Comparison of ENCODE assay signal across 20 mouse cellular contexts in genomic region chr15:51318760-51319159, GRCm38 (mm10).
DNase-seq lines count a peak whose midpoint lies in the region; ATAC-seq lines count a peak whose summit lies in the region.
"Had no signal": no experiment of that assay in that cellular context is flagged by ENCODE, and none has a peak within 500 bp of the region (broad histone marks: within the 10 kb centered on the region; RNA-seq: fewer than 3 reads in every experiment).

No protein-coding gene starts in this region.

- peak; percentile 2 for DNase-seq in adrenal gland, adult 8-10 months
- no peak for DNase-seq in adrenal gland, postnatal 4 days (ENCODE audit: low spot score in 2 of 2)
- peak; percentile 33 for DNase-seq in heart, adult 8-10 months (ENCODE audit: low spot score)
- DNase-seq in heart, embryonic 10.5 days (ENCODE audit: low spot score) = no peak
- peak; percentile 65 for DNase-seq in gastrocnemius, adult 18-20 months (ENCODE audit: low spot score)
- DNase-seq in heart, postnatal 25 days (ENCODE audit: low spot score) = peak; percentile 7
- no peak for DNase-seq in forebrain, embryonic 11.5 days (ENCODE audit: low spot score)
- DNase-seq in c-Kit-positive CD71-positive TER-119-positive erythroid progenitor cells, embryonic 14.5 days (ENCODE audit: low spot score) = no peak
- DNase-seq: cerebellum, postnatal 36 days; kidney, adult 18-20 months; layer of hippocampus, postnatal 36 days; left cerebral cortex, postnatal 4 days; right cerebral cortex, postnatal 4 days; thymus, adult 18-20 months had no signal

- H3K9ac ChIP-seq in forebrain, embryonic 11.5 days (ENCODE audit: low read length) = no peak overlapping the region
- H3K9ac ChIP-seq: embryonic facial prominence, embryonic 12.5 days; heart, embryonic 15.5 days; liver, embryonic 12.5 days; neural tube, embryonic 12.5 days had no signal

- no peak for ATAC-seq in forebrain, embryonic 11.5 days (replicated peaks; ENCODE audit: low FRiP score)
- ATAC-seq: hindbrain, embryonic 16.5 days; liver, embryonic 12.5 days had no signal

- no peaks in the 10 kb centered on the region for H3K4me1 ChIP-seq in heart, embryonic 10.5 days
- no peaks in the 10 kb centered on the region for H3K4me1 ChIP-seq in forebrain, embryonic 11.5 days (replicated peaks; ENCODE audit: control insufficient read depth, insufficient read depth, low read length)
- H3K4me1 ChIP-seq: heart, embryonic 15.5 days; liver, embryonic 12.5 days; neural tube, embryonic 12.5 days had no signal

- 0 out of 2 replicates have a peak, but pooled peaks cover 5% of the 10 kb centered on the region for H3K27me3 ChIP-seq in heart, embryonic 10.5 days (ENCODE audit: insufficient read depth, poor library complexity, severe bottlenecking)
- no peaks in the 10 kb centered on the region for H3K27me3 ChIP-seq in forebrain, embryonic 11.5 days (ENCODE audit: control insufficient read depth, insufficient read depth, low read length)
- H3K27me3 ChIP-seq: CH12.LX; heart, embryonic 15.5 days; liver, embryonic 12.5 days; neural tube, embryonic 12.5 days had no signal

- no peak overlapping the region for H3K4me3 ChIP-seq in heart, embryonic 10.5 days
- H3K4me3 ChIP-seq in forebrain, embryonic 11.5 days (ENCODE audit: low read depth, low read length) = no peak overlapping the region
- H3K4me3 ChIP-seq: embryonic facial prominence, embryonic 12.5 days; heart, embryonic 15.5 days; liver, embryonic 12.5 days; neural tube, embryonic 12.5 days had no signal

- H3K9me3 ChIP-seq in heart, embryonic 10.5 days = no peaks in the 10 kb centered on the region
- H3K9me3 ChIP-seq in forebrain, embryonic 11.5 days (ENCODE audit: control insufficient read depth, low read length) = no peaks in the 10 kb centered on the region
- H3K9me3 ChIP-seq: embryonic facial prominence, embryonic 12.5 days; heart, embryonic 15.5 days; liver, embryonic 12.5 days; neural tube, embryonic 12.5 days had no signal

- 86% methylated on average over 2 of the region's 2 CpGs for WGBS in heart, embryonic 10.5 days
- WGBS in forebrain, embryonic 11.5 days = 89% methylated on average over 2 of the region's 2 CpGs

- intact Hi-C loops in heart, postnatal 25 days (cut with DNase I) = no loop called here

- no peaks in the 10 kb centered on the region for H3K36me3 ChIP-seq in heart, embryonic 10.5 days
- no peaks in the 10 kb centered on the region for H3K36me3 ChIP-seq in forebrain, embryonic 11.5 days (ENCODE audit: control insufficient read depth, insufficient read depth, low read length)
- H3K36me3 ChIP-seq: embryonic facial prominence, embryonic 12.5 days; heart, embryonic 15.5 days; liver, embryonic 12.5 days; neural tube, embryonic 12.5 days had no signal

- H3K27ac ChIP-seq in heart, embryonic 10.5 days = no peak overlapping the region
- H3K27ac ChIP-seq in forebrain, embryonic 11.5 days (ENCODE audit: low read depth, low read length) = no peak overlapping the region
- H3K27ac ChIP-seq: embryonic facial prominence, embryonic 12.5 days; heart, embryonic 15.5 days; liver, embryonic 12.5 days; neural tube, embryonic 12.5 days had no signal

- no peak overlapping the region for H3K4me2 ChIP-seq in forebrain, embryonic 11.5 days (ENCODE audit: low read depth, low read length, severe bottlenecking)
- H3K4me2 ChIP-seq: embryonic facial prominence, embryonic 12.5 days; heart, embryonic 15.5 days; liver, embryonic 12.5 days; neural tube, embryonic 12.5 days had no signal

Comparison
In these comparisons a context has a peak if more than half of its experiments do, and no peak if none do; other contexts are left out.
1. DNase-seq: peak in adrenal gland, adult 8-10 months (single experiment), heart, adult 8-10 months (single experiment), gastrocnemius, adult 18-20 months (single experiment) and heart, postnatal 25 days (single experiment); none in adrenal gland, postnatal 4 days (0 of 2), heart, embryonic 10.5 days (single experiment), forebrain, embryonic 11.5 days (single experiment) and c-Kit-positive CD71-positive TER-119-positive erythroid progenitor cells, embryonic 14.5 days (single experiment).